Mouse (Mus musculus): ENCODE results near the gene Gpx6. TPM values are rescaled to one million over a fixed set of nuclear protein-coding genes. Genes with fewer than 3 reads are reported as not detected.

The Gpx6 gene
- total RNA-seq, 2 experiments from 2014 or later: not detected

GRCm38 (mm10) chr13:21322509-21323375 lies 10.8 kb downstream of the Gpx6 start:
- no peak for ATAC-seq (replicated peaks; ENCODE audit: low FRiP score, poor library complexity, severe bottlenecking)

- no peak for ATAC-seq (replicated peaks; ENCODE audit: low FRiP score, poor library complexity, severe bottlenecking)
Measured at GRCm38 (mm10) chr13:21323405-21323804, 11.5 kb downstream of the Gpx6 start.

GRCm38 (mm10) chr13:21326191-21326590 lies 14.3 kb downstream of the Gpx6 start:
- ATAC-seq (replicated peaks; ENCODE audit: low FRiP score, poor library complexity, severe bottlenecking): no peak

GRCm38 (mm10) chr13:21326657-21327211 lies 14.8 kb downstream of the Gpx6 start:
- no peak for ATAC-seq (replicated peaks; ENCODE audit: low FRiP score, poor library complexity, severe bottlenecking)

GRCm38 (mm10) chr13:21327424-21327823 lies 15.5 kb downstream of the Gpx6 start:
- no peak for ATAC-seq (replicated peaks; ENCODE audit: low FRiP score, poor library complexity, severe bottlenecking)

- ATAC-seq (replicated peaks; ENCODE audit: low FRiP score, poor library complexity, severe bottlenecking): no peak
Measured at GRCm38 (mm10) chr13:21346610-21347009, 34.7 kb downstream of the Gpx6 start, which contains the start of gene Olfr1367. Olfr1367 (plus strand) TSS chr13:21346910.

- no peak for ATAC-seq (replicated peaks; ENCODE audit: low FRiP score, poor library complexity, severe bottlenecking)
Measured at GRCm38 (mm10) chr13:21350593-21350992, 38.7 kb downstream of the Gpx6 start.

- peak; percentile 99 for ATAC-seq (replicated peaks; ENCODE audit: low FRiP score, poor library complexity, severe bottlenecking)
Measured at GRCm38 (mm10) chr13:21362621-21363248, 50.8 kb downstream of the Gpx6 start, which contains the start of gene Zscan12. Zscan12 (plus strand) TSS chr13:21362820.

- no peak for ATAC-seq (replicated peaks; ENCODE audit: low FRiP score, poor library complexity, severe bottlenecking)
Measured at GRCm38 (mm10) chr13:21363719-21364118, 51.8 kb downstream of the Gpx6 start.

GRCm38 (mm10) chr13:21366635-21367034 lies 54.7 kb downstream of the Gpx6 start:
- ATAC-seq (replicated peaks; ENCODE audit: low FRiP score, poor library complexity, severe bottlenecking): no peak

Other genes with a start within 250 kb of the Gpx6 start
- gene Olfr1370, start 237.2 kb upstream of the Gpx6 start, total RNA-seq (2015; ENCODE audit: low replicate concordance): not detected in 2 replicates
- gene Olfr1370, start 237.2 kb upstream of the Gpx6 start, total RNA-seq (2017; ENCODE audit: low replicate concordance): not detected in 2 replicates
- not detected in 2 replicates for gene Olfr1369-ps1, start 200.6 kb upstream of the Gpx6 start, total RNA-seq (2015; ENCODE audit: low replicate concordance)
- not detected in 2 replicates for gene Olfr1369-ps1, start 200.6 kb upstream of the Gpx6 start, total RNA-seq (2017; ENCODE audit: low replicate concordance)
- not detected in 2 replicates for gene Olfr263, start 182.5 kb upstream of the Gpx6 start, total RNA-seq (2015; ENCODE audit: low replicate concordance)
- not detected in 2 replicates for gene Olfr263, start 182.5 kb upstream of the Gpx6 start, total RNA-seq (2017; ENCODE audit: low replicate concordance)
- not detected in 2 replicates for gene Olfr1368, start 166.3 kb upstream of the Gpx6 start, total RNA-seq (2015; ENCODE audit: low replicate concordance)
- gene Olfr1368, start 166.3 kb upstream of the Gpx6 start, total RNA-seq (2017; ENCODE audit: low replicate concordance): not detected in 2 replicates
- 29.6 and 37.3 TPM in 2 replicates for gene Trim27, start 132.7 kb upstream of the Gpx6 start, total RNA-seq (2015; ENCODE audit: low replicate concordance)
- gene Trim27, start 132.7 kb upstream of the Gpx6 start, total RNA-seq (2017; ENCODE audit: low replicate concordance): 60.8 and 61.5 TPM in 2 replicates
- not detected in 2 replicates for gene Gpx5, start 19.4 kb upstream of the Gpx6 start, total RNA-seq (2015; ENCODE audit: low replicate concordance)
- not detected in 2 replicates for gene Gpx5, start 19.4 kb upstream of the Gpx6 start, total RNA-seq (2017; ENCODE audit: low replicate concordance)
- not detected in 2 replicates for gene Olfr1367, start 34.8 kb downstream of the Gpx6 start, total RNA-seq (2015; ENCODE audit: low replicate concordance)
- not detected in 2 replicates for gene Olfr1367, start 34.8 kb downstream of the Gpx6 start, total RNA-seq (2017; ENCODE audit: low replicate concordance)
- gene Zscan12, start 50.7 kb downstream of the Gpx6 start, total RNA-seq (2015; ENCODE audit: low replicate concordance): 2.9 TPM in 1 of 2 replicates, not detected in the other
- 0.98 and 3.3 TPM in 2 replicates for gene Zscan12, start 50.7 kb downstream of the Gpx6 start, total RNA-seq (2017; ENCODE audit: low replicate concordance)
- 33.5 and 39.4 TPM in 2 replicates for gene Zkscan3, start 90.6 kb downstream of the Gpx6 start, total RNA-seq (2015; ENCODE audit: low replicate concordance)
- 23.8 and 29.0 TPM in 2 replicates for gene Zkscan3, start 90.6 kb downstream of the Gpx6 start, total RNA-seq (2017; ENCODE audit: low replicate concordance)
- not detected in 2 replicates for gene Pgbd1, start 128.9 kb downstream of the Gpx6 start, total RNA-seq (2015; ENCODE audit: low replicate concordance)
- not detected in 2 replicates for gene Pgbd1, start 128.9 kb downstream of the Gpx6 start, total RNA-seq (2017; ENCODE audit: low replicate concordance)
- 4.7 and 8.0 TPM in 2 replicates for gene Zscan26, start 141.6 kb downstream of the Gpx6 start, total RNA-seq (2015; ENCODE audit: low replicate concordance)
- gene Zscan26, start 141.6 kb downstream of the Gpx6 start, total RNA-seq (2017; ENCODE audit: low replicate concordance): 0.98 and 3.2 TPM in 2 replicates
- gene Nkapl, start 156.4 kb downstream of the Gpx6 start, total RNA-seq (2015; ENCODE audit: low replicate concordance): not detected in 2 replicates
- not detected in 2 replicates for gene Nkapl, start 156.4 kb downstream of the Gpx6 start, total RNA-seq (2017; ENCODE audit: low replicate concordance)
- not detected in 2 replicates for gene Zkscan4, start 166.8 kb downstream of the Gpx6 start, total RNA-seq (2015; ENCODE audit: low replicate concordance)
- not detected in 2 replicates for gene Zkscan4, start 166.8 kb downstream of the Gpx6 start, total RNA-seq (2017; ENCODE audit: low replicate concordance)
- not detected in 2 replicates for gene Gm10065, start 167.3 kb downstream of the Gpx6 start, total RNA-seq (2015; ENCODE audit: low replicate concordance)
- not detected in 2 replicates for gene Gm10065, start 167.3 kb downstream of the Gpx6 start, total RNA-seq (2017; ENCODE audit: low replicate concordance)
- 2.9 and 8.4 TPM in 2 replicates for gene AK157302, start 183.1 kb downstream of the Gpx6 start, total RNA-seq (2015; ENCODE audit: low replicate concordance)
- gene AK157302, start 183.1 kb downstream of the Gpx6 start, total RNA-seq (2017; ENCODE audit: low replicate concordance): 2.0 and 4.1 TPM in 2 replicates
- 4.2 TPM in 1 of 2 replicates, not detected in the other for gene Gm11273, start 189.3 kb downstream of the Gpx6 start, total RNA-seq (2015; ENCODE audit: low replicate concordance)
- gene Gm11273, start 189.3 kb downstream of the Gpx6 start, total RNA-seq (2017; ENCODE audit: low replicate concordance): 1.5 TPM in 1 of 2 replicates, not detected in the other
- 4.0 and 11.7 TPM in 2 replicates for gene Zkscan8, start 219.0 kb downstream of the Gpx6 start, total RNA-seq (2015; ENCODE audit: low replicate concordance)
- gene Zkscan8, start 219.0 kb downstream of the Gpx6 start, total RNA-seq (2017; ENCODE audit: low replicate concordance): 1.3 and 1.7 TPM in 2 replicates
- not detected in 2 replicates for gene Olfr1366, start 230.7 kb downstream of the Gpx6 start, total RNA-seq (2015; ENCODE audit: low replicate concordance)
- not detected in 2 replicates for gene Olfr1366, start 230.7 kb downstream of the Gpx6 start, total RNA-seq (2017; ENCODE audit: low replicate concordance)
- gene Olfr1535, start 247.8 kb downstream of the Gpx6 start, total RNA-seq (2015; ENCODE audit: low replicate concordance): not detected in 2 replicates
- gene Olfr1535, start 247.8 kb downstream of the Gpx6 start, total RNA-seq (2017; ENCODE audit: low replicate concordance): not detected in 2 replicates

Data from erythroid progenitor cell, adult 5-6 weeks (primary cell).